Mouse (Mus musculus) stomach, embryonic 14.5 days (tissue): ENCODE measurements around the gene Slco3a1. TPM values are rescaled to one million over a fixed set of nuclear protein-coding genes. Genes with fewer than 3 reads are reported as not detected.

Experiments used
- ATAC-seq: fragments of 200-750 bp; cut with Nextera tagmentation; 2 replicates; pipeline ENCODE4 v1.8.0; 2017; ENCODE audit warnings: low read depth, moderate TSS enrichment; ENCODE audit not compliant: insufficient number of reproducible peaks, insufficient read depth, low FRiP score
- H3K27ac ChIP-seq: fragments of 300-500 bp; sonication (generic); 2 replicates; pipeline ENCODE4 v1.5.1; 2014; ENCODE audit warnings: mild to moderate bottlenecking, low read length, moderate library complexity, mixed read lengths
- H3K27me3 ChIP-seq: fragments of 300-500 bp; sonication (generic); 2 replicates; pipeline ENCODE4 v1.6.1; 2014; ENCODE audit warnings: low read length, control low read depth, mixed read lengths; ENCODE audit not compliant: control insufficient read depth, insufficient read depth
- H3K36me3 ChIP-seq: fragments of 300-500 bp; sonication (generic); 2 replicates; pipeline ENCODE4 v1.6.1; 2014; ENCODE audit warnings: mild to moderate bottlenecking, control low read depth, low read length, moderate library complexity, mixed read lengths; ENCODE audit not compliant: control insufficient read depth, insufficient read depth
- H3K4me1 ChIP-seq: fragments of 300-500 bp; sonication (generic); 2 replicates; pipeline ENCODE4 v1.6.1; 2014; ENCODE audit warnings: low read length, control low read depth, mixed read lengths; ENCODE audit not compliant: control insufficient read depth, insufficient read depth
- H3K4me2 ChIP-seq: fragments of 300-500 bp; sonication (generic); replicated peaks from 2 replicates; pipeline ENCODE4 v1.6.1; 2014; ENCODE audit warnings: low read depth, low read length, control low read depth
- H3K4me3 ChIP-seq: fragments of 300-500 bp; sonication (generic); 2 replicates; pipeline ENCODE4 v1.5.1; 2014; ENCODE audit warnings: low read depth, low read length, control low read depth
- H3K9ac ChIP-seq: fragments of 300-500 bp; sonication (generic); replicated peaks from 2 replicates; pipeline ENCODE4 v1.6.1; 2014; ENCODE audit warnings: low read depth, mild to moderate bottlenecking, control low read depth, low read length, moderate library complexity, mixed read lengths
- H3K9me3 ChIP-seq: fragments of 300-500 bp; sonication (generic); 2 replicates; pipeline ENCODE4 v1.6.1; 2016; ENCODE audit warnings: low read depth, low read length, control low read depth; ENCODE audit not compliant: control insufficient read depth
- WGBS: fragments of 180-500 bp; shearing (Covaris S2); extraction: QIAGEN DNeasy Blood & Tissue Kit; methylation state at CpG from one replicate; pipeline ENCODE4 v1.1.7; 2014; 5-methylcytosine and 5-hydroxymethylcytosine counted together
- polyA plus RNA-seq: library from polyadenylated mRNA; unstranded; fragments of >200 nt; fragmentation: Nextera tagmentation; extraction: Ambion mirVana; gene quantifications from 2 replicates; pipeline ENCODE4 v1.2.1, GENCODE M21; 2014

Slco3a1 gene
- polyA plus RNA-seq, 1 experiment from 2014 or later = 9.1 TPM

- WGBS = 81% methylated on average over 4 of the region's 4 CpGs
- no peaks in the 10 kb centered on the region for H3K9me3 ChIP-seq
- H3K4me3 ChIP-seq = no peak overlapping the region
- no peaks in the 10 kb centered on the region for H3K27me3 ChIP-seq
- no peaks in the 10 kb centered on the region for H3K36me3 ChIP-seq
- no peak overlapping the region for H3K27ac ChIP-seq
- H3K4me1 ChIP-seq = no peaks in the 10 kb centered on the region
- ATAC-seq = no peak
- no peak overlapping the region for H3K9ac ChIP-seq
- no peak overlapping the region for H3K4me2 ChIP-seq
Measured at GRCm38 (mm10) chr7:74466886-74467285, 87.7 kb downstream of the Slco3a1 start.

- WGBS = 72% methylated on average over 7 of the region's 7 CpGs
- Histone ChIP-seq H3K4me2 (no peak overlapping the region), H3K27ac (no peak overlapping the region)
Measured at GRCm38 (mm10) chr7:74464638-74465037, 89.9 kb downstream of the Slco3a1 start.

DNA sequence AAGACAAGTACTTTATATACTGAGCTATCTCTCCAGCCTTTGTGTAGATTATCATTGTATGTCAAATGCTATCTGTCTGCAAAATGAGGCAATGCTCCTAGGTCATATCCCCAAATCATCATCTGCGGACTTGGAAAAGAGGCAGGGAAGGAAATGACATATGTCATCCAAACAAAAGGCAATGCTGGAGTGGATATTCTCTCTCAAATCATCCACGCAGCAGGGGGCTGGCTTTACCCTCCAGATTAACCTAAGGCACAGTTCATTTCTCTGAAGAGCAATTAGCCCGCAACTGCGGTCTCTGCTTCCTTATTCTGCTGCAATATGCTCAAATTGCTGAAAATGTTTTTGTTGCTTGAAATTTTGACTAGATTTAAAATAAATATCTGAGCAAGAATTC is 92.1 kb downstream of the Slco3a1 start:
- Histone ChIP-seq H3K27me3 (no peaks in the 10 kb centered on the region), H3K4me2 (no peak overlapping the region), H3K36me3 (no peaks in the 10 kb centered on the region), H3K27ac (no peak overlapping the region), H3K9me3 (no peaks in the 10 kb centered on the region), H3K4me1 (peaks cover 10% of the 10 kb centered on the region), H3K4me3 (no peak overlapping the region), H3K9ac (no peak overlapping the region)
- no peak for ATAC-seq
- WGBS = 71% methylated on average over 4 of the region's 4 CpGs

More at GRCm38 (mm10) chr7:74464638-74465037, 89.9 kb downstream of the Slco3a1 start:
- H3K9ac ChIP-seq = no peak overlapping the region
- H3K27me3 ChIP-seq = no peaks in the 10 kb centered on the region
- H3K9me3 ChIP-seq = no peaks in the 10 kb centered on the region
- no peak for ATAC-seq
- no peaks in the 10 kb centered on the region for H3K4me1 ChIP-seq
- H3K4me3 ChIP-seq = no peak overlapping the region
- H3K36me3 ChIP-seq = no peaks in the 10 kb centered on the region

DNA sequence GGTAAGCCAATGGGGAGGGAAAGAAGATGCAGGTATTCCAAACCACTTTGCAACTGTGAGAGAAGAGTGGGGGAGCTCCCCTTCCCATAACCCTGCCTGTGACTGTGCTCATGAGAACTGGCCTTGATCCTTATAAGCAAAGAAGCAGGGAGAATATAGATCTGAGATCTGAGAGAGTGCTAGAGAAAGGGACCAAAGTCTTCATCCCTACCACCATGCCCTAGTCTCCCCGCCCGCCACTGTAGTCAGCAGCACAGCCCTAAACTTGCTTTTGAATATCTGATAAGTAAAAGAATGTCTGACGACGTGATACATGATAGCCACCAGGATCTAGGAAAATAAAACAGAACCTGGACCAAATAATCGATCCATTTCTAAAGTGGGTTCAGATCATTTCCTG is 92.8 kb downstream of the Slco3a1 start:
- no peak overlapping the region for H3K4me2 ChIP-seq
- no peaks in the 10 kb centered on the region for H3K36me3 ChIP-seq
- H3K9me3 ChIP-seq = no peaks in the 10 kb centered on the region
- no peaks in the 10 kb centered on the region for H3K27me3 ChIP-seq
- peaks cover 10% of the 10 kb centered on the region for H3K4me1 ChIP-seq
- no peak for ATAC-seq
- H3K27ac ChIP-seq = no peak overlapping the region
- no peak overlapping the region for H3K9ac ChIP-seq
- H3K4me3 ChIP-seq = no peak overlapping the region
- WGBS = 81% methylated on average over 5 of the region's 5 CpGs

- WGBS = 100% methylated on average over 1 of the region's 1 CpGs
- H3K4me2 ChIP-seq = no peak overlapping the region
- ATAC-seq = no peak
- H3K36me3 ChIP-seq = no peaks in the 10 kb centered on the region
- H3K9me3 ChIP-seq = no peaks in the 10 kb centered on the region
- no peak overlapping the region for H3K4me3 ChIP-seq
- H3K27me3 ChIP-seq = no peaks in the 10 kb centered on the region
- H3K9ac ChIP-seq = no peak overlapping the region
- H3K4me1 ChIP-seq = peaks cover 10% of the 10 kb centered on the region
- H3K27ac ChIP-seq = no peak overlapping the region
Measured at GRCm38 (mm10) chr7:74461146-74461545, 93.4 kb downstream of the Slco3a1 start.

DNA sequence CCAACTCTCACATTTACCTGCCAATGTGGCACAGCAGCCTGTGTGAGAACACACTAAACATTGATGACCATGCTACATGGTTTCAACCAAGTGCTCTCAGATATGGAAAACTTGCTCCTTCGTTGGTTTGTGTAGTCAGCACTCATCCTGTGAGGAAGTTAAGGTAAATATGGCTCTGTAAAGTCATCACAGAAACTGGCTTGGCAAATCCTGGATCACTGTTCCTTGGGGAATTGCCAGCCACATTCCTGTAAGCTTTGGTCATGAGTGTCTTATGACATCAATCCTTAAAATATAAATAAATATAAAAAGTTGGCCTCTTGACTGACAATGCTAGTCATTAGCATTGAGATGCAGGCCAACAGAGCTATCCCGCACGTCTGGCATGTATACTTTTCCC is 94.8 kb downstream of the Slco3a1 start:
- Histone ChIP-seq H3K4me3 (no peak overlapping the region), H3K4me2 (no peak overlapping the region), H3K36me3 (no peaks in the 10 kb centered on the region), H3K27me3 (no peaks in the 10 kb centered on the region), H3K9ac (no peak overlapping the region), H3K9me3 (no peaks in the 10 kb centered on the region), H3K27ac (no peak overlapping the region), H3K4me1 (peaks cover 10% of the 10 kb centered on the region)
- no peak for ATAC-seq
- WGBS = 71% methylated on average over 3 of the region's 3 CpGs

DNA sequence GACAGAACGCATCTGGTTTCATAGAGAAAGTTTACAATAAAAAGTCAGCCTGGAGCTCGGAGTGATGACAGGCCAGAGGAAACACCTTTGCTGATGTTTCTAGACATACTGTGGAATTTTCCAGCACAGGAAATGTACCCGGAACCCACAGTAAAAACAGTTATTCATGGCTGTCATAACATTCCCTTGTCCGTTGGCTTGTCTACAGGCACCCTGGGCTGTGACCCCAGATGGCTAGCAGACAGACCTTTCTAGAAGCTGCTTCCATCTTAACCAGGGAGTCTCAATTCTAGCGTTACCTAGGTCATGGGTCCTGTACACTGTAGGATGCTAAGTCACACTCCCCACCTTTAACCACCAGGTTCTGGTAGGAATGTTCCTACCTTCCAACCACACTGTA is 95.3 kb downstream of the Slco3a1 start:
- Histone ChIP-seq H3K4me3 (no peak overlapping the region), H3K4me1 (peaks cover 10% of the 10 kb centered on the region), H3K4me2 (no peak overlapping the region), H3K27ac (no peak overlapping the region; the same call in 1 of the 2 replicates), H3K9me3 (no peaks in the 10 kb centered on the region), H3K9ac (no peak overlapping the region), H3K27me3 (no peaks in the 10 kb centered on the region), H3K36me3 (no peaks in the 10 kb centered on the region)
- WGBS = 39% methylated on average over 5 of the region's 5 CpGs
- ATAC-seq = no peak

- H3K4me1 ChIP-seq = peaks cover 10% of the 10 kb centered on the region
- WGBS = 42% methylated on average over 8 of the region's 8 CpGs
- no peak overlapping the region for H3K4me3 ChIP-seq
- ATAC-seq = no peak
- no peaks in the 10 kb centered on the region for H3K27me3 ChIP-seq
- H3K9me3 ChIP-seq = no peaks in the 10 kb centered on the region
- no peak overlapping the region for H3K4me2 ChIP-seq
- no peak overlapping the region for H3K9ac ChIP-seq
- H3K27ac ChIP-seq = peak overlapping the region; percentile 60; the same call in 1 of the 2 replicates
- H3K36me3 ChIP-seq = no peaks in the 10 kb centered on the region
Measured at GRCm38 (mm10) chr7:74458475-74459221, 95.9 kb downstream of the Slco3a1 start.
